Mouse (Mus musculus) E14TG2a.4 (cell line): ENCODE results near the gene Tsku.
A peak's percentile ranks its signal among the peaks of the same experiment; 100 is the strongest.

Source experiments
- H3K27me3 ChIP-seq: 2 replicates; pipeline ENCODE4 v1.6.1; 2014; ENCODE audit warnings: low read length, control low read depth; ENCODE audit not compliant: insufficient read depth
- H3K36me3 ChIP-seq: 2 replicates; pipeline ENCODE4 v1.6.1; 2014; ENCODE audit warnings: low read length, control low read depth; ENCODE audit not compliant: insufficient read depth
- H3K4me1 ChIP-seq: replicated peaks from 2 replicates; pipeline ENCODE4 v1.6.1; 2014; ENCODE audit warnings: low read depth, low read length, control low read depth
- H3K4me3 ChIP-seq: replicated peaks from 2 replicates; pipeline ENCODE4 v1.5.1; 2014; ENCODE audit warnings: mild to moderate bottlenecking, low read length
- H3K9me3 ChIP-seq: 2 replicates; pipeline ENCODE4 v1.6.1; 2014; ENCODE audit warnings: low read length, control low read depth
- CTCF ChIP-seq: conservative IDR thresholded peaks from 2 replicates; pipeline ENCODE4 v1.5.1; 2014; ENCODE audit warnings: low read length
- NANOG ChIP-seq: IDR thresholded peaks from 2 replicates; pipeline ENCODE4 v1.6.1; 2014; ENCODE audit warnings: borderline replicate concordance, low read length, mixed read lengths
- POU5F1 ChIP-seq: IDR thresholded peaks from 2 replicates; pipeline ENCODE4 v1.6.1; 2014; ENCODE audit warnings: low read length, borderline replicate concordance

Tsku gene

GRCm38 (mm10) chr7:98344361-98344760 is 16.8 kb downstream of the Tsku start:
- H3K9me3 ChIP-seq, result no peaks in the 10 kb centered on the region
- peaks cover 46% of the 10 kb centered on the region for H3K27me3 ChIP-seq
- H3K4me3 ChIP-seq, result no peak overlapping the region
- no peak for TF ChIP-seq NANOG
- TF ChIP-seq CTCF, result peak; percentile 51
- no peaks in the 10 kb centered on the region for H3K36me3 ChIP-seq
- peaks cover 19% of the 10 kb centered on the region for H3K4me1 ChIP-seq

GRCm38 (mm10) chr7:98342249-98342648 is 18.9 kb downstream of the Tsku start:
- Histone ChIP-seq H3K4me1 (peaks cover 9% of the 10 kb centered on the region), H3K27me3 (peaks cover 46% of the 10 kb centered on the region), H3K4me3 (no peak overlapping the region), H3K9me3 (no peaks in the 10 kb centered on the region), H3K36me3 (no peaks in the 10 kb centered on the region)
- TF ChIP-seq POU5F1, result no peak
- TF ChIP-seq CTCF, result no peak
- no peak for TF ChIP-seq NANOG

- TF ChIP-seq POU5F1, result no peak
- TF ChIP-seq CTCF, result peak; percentile 82
- TF ChIP-seq NANOG, result no peak
- H3K27me3 ChIP-seq, result peaks cover 43% of the 10 kb centered on the region
- no peaks in the 10 kb centered on the region for H3K9me3 ChIP-seq
- peaks cover 9% of the 10 kb centered on the region for H3K4me1 ChIP-seq
- H3K4me3 ChIP-seq, result no peak overlapping the region; the same call in 1 of the 2 replicates
- H3K36me3 ChIP-seq, result no peaks in the 10 kb centered on the region
Measured at GRCm38 (mm10) chr7:98341475-98341874, 19.7 kb downstream of the Tsku start.

- Histone ChIP-seq H3K27me3 (peaks cover 35% of the 10 kb centered on the region), H3K4me1 (peaks cover 9% of the 10 kb centered on the region), H3K36me3 (no peaks in the 10 kb centered on the region), H3K4me3 (no peak overlapping the region), H3K9me3 (no peaks in the 10 kb centered on the region)
- TF ChIP-seq CTCF, result no peak
- no peak for TF ChIP-seq POU5F1
Measured at GRCm38 (mm10) chr7:98340343-98340742, 20.8 kb downstream of the Tsku start.

- Histone ChIP-seq H3K4me3 (no peak overlapping the region), H3K27me3 (no peaks in the 10 kb centered on the region; the same call in 1 of the 2 replicates), H3K9me3 (no peaks in the 10 kb centered on the region), H3K4me1 (no peaks in the 10 kb centered on the region), H3K36me3 (no peaks in the 10 kb centered on the region)
- no peak for TF ChIP-seq NANOG
- no peak for TF ChIP-seq POU5F1
- no peak for TF ChIP-seq CTCF
Measured at GRCm38 (mm10) chr7:98333987-98334386, 27.1 kb downstream of the Tsku start.

GRCm38 (mm10) chr7:98333507-98333906 is 27.6 kb downstream of the Tsku start:
- TF ChIP-seq CTCF (no peak), NANOG (no peak), POU5F1 (no peak)
- Histone ChIP-seq H3K36me3 (no peaks in the 10 kb centered on the region), H3K4me3 (no peak overlapping the region), H3K27me3 (no peaks in the 10 kb centered on the region; the same call in 1 of the 2 replicates), H3K4me1 (no peaks in the 10 kb centered on the region), H3K9me3 (no peaks in the 10 kb centered on the region)

GRCm38 (mm10) chr7:98332678-98333397 is 28.3 kb downstream of the Tsku start:
- no peaks in the 10 kb centered on the region for H3K36me3 ChIP-seq
- no peak for TF ChIP-seq POU5F1
- no peak for TF ChIP-seq NANOG
- TF ChIP-seq CTCF, result no peak
- H3K27me3 ChIP-seq, result no peaks in the 10 kb centered on the region; the same call in 1 of the 2 replicates
- no peaks in the 10 kb centered on the region for H3K9me3 ChIP-seq
- H3K4me3 ChIP-seq, result no peak overlapping the region
- no peaks in the 10 kb centered on the region for H3K4me1 ChIP-seq

GRCm38 (mm10) chr7:98331932-98332331 is 29.2 kb downstream of the Tsku start:
- H3K4me3 ChIP-seq, result no peak overlapping the region
- H3K9me3 ChIP-seq, result no peaks in the 10 kb centered on the region
- no peaks in the 10 kb centered on the region for H3K4me1 ChIP-seq
- peaks cover 2% of the 10 kb centered on the region; the same call in 1 of the 2 replicates for H3K27me3 ChIP-seq
- TF ChIP-seq CTCF (no peak), NANOG (no peak), POU5F1 (no peak)
- no peaks in the 10 kb centered on the region for H3K36me3 ChIP-seq
